In genomic region chr6:106463857-106464256, GRCm38 (mm10) we compare ENCODE assay signal across 27 mouse cellular contexts.
"Had no signal": no experiment of that assay in that cellular context is flagged by ENCODE, and none has a peak within 500 bp of the region (broad histone marks: within the 10 kb centered on the region; RNA-seq: fewer than 3 reads in every experiment).

No protein-coding gene starts in this region.

- DNase-seq: gastrocnemius, adult 2 months; gastrocnemius, postnatal 10 days; gastrocnemius, postnatal 25 days; heart, postnatal 4 days; kidney, adult 18-20 months; kidney, adult 8-10 months; kidney, postnatal 10 days; kidney, postnatal 25 days; kidney, postnatal 4 days; liver; liver, embryonic 13.5 days; liver, postnatal 0 days had no signal

- H3K36me3 ChIP-seq: heart, embryonic 10.5 days; heart, embryonic 13.5 days; heart, embryonic 15.5 days; hindbrain, embryonic 10.5 days; hindbrain, embryonic 12.5 days; intestine, embryonic 15.5 days; limb, embryonic 10.5 days; limb, embryonic 12.5 days; liver, embryonic 13.5 days; liver, embryonic 15.5 days had no signal

- H3K4me2 ChIP-seq: heart, embryonic 13.5 days; heart, embryonic 15.5 days; hindbrain, embryonic 12.5 days; intestine, embryonic 15.5 days; limb, embryonic 12.5 days; liver, embryonic 11.5 days; liver, embryonic 13.5 days; liver, embryonic 15.5 days had no signal

- ATAC-seq: hindbrain, embryonic 16.5 days; inflammation-experienced regulatory T-cells, adult 6 months; intestine, embryonic 15.5 days; intestine, postnatal 0 days; liver, postnatal 0 days had no signal

- H3K9me3 ChIP-seq: heart, embryonic 10.5 days; heart, embryonic 13.5 days; heart, embryonic 15.5 days; hindbrain, embryonic 10.5 days; hindbrain, embryonic 12.5 days; intestine, embryonic 15.5 days; limb, embryonic 10.5 days; limb, embryonic 12.5 days; liver, embryonic 15.5 days had no signal

- H3K9ac ChIP-seq: heart, embryonic 13.5 days; heart, embryonic 15.5 days; hindbrain, embryonic 12.5 days; intestine, embryonic 15.5 days; limb, embryonic 12.5 days; liver, embryonic 13.5 days; liver, embryonic 15.5 days; liver, postnatal 0 days had no signal

- H3K27me3 ChIP-seq: heart, embryonic 13.5 days; heart, embryonic 15.5 days; hindbrain, embryonic 12.5 days; intestine, embryonic 15.5 days; limb, embryonic 12.5 days; liver, embryonic 13.5 days; liver, embryonic 15.5 days had no signal

- H3K4me3 ChIP-seq: gastrocnemius, adult 2 months; heart, embryonic 10.5 days; heart, embryonic 13.5 days; heart, embryonic 15.5 days; hindbrain, embryonic 10.5 days; hindbrain, embryonic 12.5 days; intestine, embryonic 15.5 days; layer of hippocampus, adult 2 months; left cerebral cortex, adult 2 months; limb, embryonic 10.5 days; limb, embryonic 12.5 days; liver, embryonic 13.5 days; liver, embryonic 15.5 days had no signal

- H3K4me1 ChIP-seq: heart, embryonic 10.5 days; heart, embryonic 15.5 days; hindbrain, embryonic 10.5 days; hindbrain, embryonic 12.5 days; intestine, embryonic 15.5 days; limb, embryonic 12.5 days; liver, embryonic 13.5 days; liver, embryonic 15.5 days had no signal

- H3K27ac ChIP-seq: gastrocnemius, adult 2 months; heart, embryonic 10.5 days; heart, embryonic 13.5 days; heart, embryonic 15.5 days; hindbrain, embryonic 10.5 days; hindbrain, embryonic 12.5 days; intestine, embryonic 15.5 days; layer of hippocampus, adult 2 months; left cerebral cortex, adult 2 months; limb, embryonic 10.5 days; limb, embryonic 12.5 days; liver, embryonic 13.5 days; liver, embryonic 15.5 days had no signal
